In genomic region chr2:125731763-125732560, GRCm38 (mm10) we compare ENCODE assay signal across 8 mouse cellular contexts. TPM values are rescaled to one million over a fixed set of nuclear protein-coding genes. Genes with fewer than 3 reads are reported as not detected.
DNase-seq lines count a peak whose midpoint lies in the region; ATAC-seq lines count a peak whose summit lies in the region.

No protein-coding gene starts in this region.

- peak overlapping the region; percentile 87 for H3K27ac ChIP-seq in hindbrain, embryonic 11.5 days (ENCODE audit: low read depth, low read length)
- H3K27ac ChIP-seq in lung, embryonic 16.5 days (ENCODE audit: low read length) = peak overlapping the region; percentile 62

- 8% methylated on average over 35 of the region's 35 CpGs for WGBS in hindbrain, embryonic 11.5 days
- WGBS in lung, embryonic 16.5 days = 5% methylated on average over 35 of the region's 35 CpGs

- peak overlapping the region; percentile 52 for H3K4me2 ChIP-seq in hindbrain, embryonic 11.5 days (replicated peaks; ENCODE audit: low read depth, low read length)
- peak overlapping the region; percentile 88 for H3K4me2 ChIP-seq in lung, embryonic 16.5 days (ENCODE audit: low read depth, low read length)

- ATAC-seq in hindbrain, embryonic 11.5 days (ENCODE audit: low FRiP score) = peak; percentile 96
- ATAC-seq in lung, embryonic 16.5 days (ENCODE audit: low read depth) = peak; percentile 97

- no peaks in the 10 kb centered on the region for H3K36me3 ChIP-seq in hindbrain, embryonic 11.5 days (ENCODE audit: control insufficient read depth, insufficient read depth, low read length)
- no peaks in the 10 kb centered on the region for H3K36me3 ChIP-seq in lung, embryonic 16.5 days (ENCODE audit: control insufficient read depth, insufficient read depth, low read length)

- peak; percentile 89 for DNase-seq in NIH3T3 (ENCODE audit: low read depth)
- peak; percentile 94 for DNase-seq in cerebellum, adult 9-11 months
- DNase-seq in frontal cortex, adult 2 months (ENCODE audit: extremely low spot score in 1 of 2, low spot score in 1 of 2) = peak; percentile 82 to 97
- DNase-seq in hindbrain, embryonic 11.5 days (ENCODE audit: low spot score) = peak; percentile 99
- DNase-seq in layer of hippocampus, adult 9-11 months = peak; percentile 90
- peak; percentile 95 for DNase-seq in ovary, postnatal 10 days (ENCODE audit: low spot score)
- peak; percentile 88 for DNase-seq in thymus, postnatal 0 days (ENCODE audit: low spot score)

- H3K9me3 ChIP-seq in hindbrain, embryonic 11.5 days (ENCODE audit: control insufficient read depth, low read length) = no peaks in the 10 kb centered on the region
- H3K9me3 ChIP-seq in lung, embryonic 16.5 days (ENCODE audit: control insufficient read depth, low read length) = no peaks in the 10 kb centered on the region

- peak overlapping the region; percentile 88 for H3K9ac ChIP-seq in hindbrain, embryonic 11.5 days (ENCODE audit: low read depth, low read length)
- peak overlapping the region; percentile 88 for H3K9ac ChIP-seq in lung, embryonic 16.5 days (ENCODE audit: low read length)

- H3K4me3 ChIP-seq in hindbrain, embryonic 11.5 days (ENCODE audit: low read depth, low read length) = peak overlapping the region; percentile 39
- peak overlapping the region; percentile 58 for H3K4me3 ChIP-seq in lung, embryonic 16.5 days (ENCODE audit: low read length)

- 0 out of 2 replicates have a peak, but pooled peaks cover 2% of the 10 kb centered on the region for H3K4me1 ChIP-seq in hindbrain, embryonic 11.5 days (replicated peaks; ENCODE audit: control insufficient read depth, insufficient read depth, low read length)
- H3K4me1 ChIP-seq in lung, embryonic 16.5 days (replicated peaks; ENCODE audit: control insufficient read depth, insufficient read depth, low read length) = 0 out of 2 replicates have a peak, but pooled peaks cover 5% of the 10 kb centered on the region

- no peaks in the 10 kb centered on the region for H3K27me3 ChIP-seq in hindbrain, embryonic 11.5 days (ENCODE audit: control insufficient read depth, insufficient read depth, low read length)
- H3K27me3 ChIP-seq in lung, embryonic 16.5 days (ENCODE audit: control insufficient read depth, insufficient read depth, low read depth, low read length) = no peaks in the 10 kb centered on the region

RNA-seq across cellular contexts. Expression of gene Shc4, which starts 8.0 kb away (rescaled TPM):
- 4.8 and 5.0 TPM in 2 replicates for polyA plus RNA-seq in frontal cortex, adult 2 months (2012; rRNA removed)
- polyA plus RNA-seq in hindbrain, embryonic 11.5 days (2014; fragmentation: Nextera tagmentation; extraction: Ambion mirVana) = 1.8 and 2.6 TPM in 2 replicates
- polyA plus RNA-seq in lung, embryonic 16.5 days (2015; fragmentation: Nextera tagmentation; extraction: Ambion mirVana) = 1.2 TPM in 2 replicates
- polyA plus RNA-seq in thymus, postnatal 0 days (2015; fragmentation: Nextera tagmentation; extraction: Ambion mirVana) = 0.41 and 0.81 TPM in 2 replicates

RNA-seq across cellular contexts. Expression of gene Secisbp2l, which starts 50.7 kb away (rescaled TPM):
- 34.3 and 36.8 TPM in 2 replicates for polyA plus RNA-seq in frontal cortex, adult 2 months (2012; rRNA removed)
- polyA plus RNA-seq in hindbrain, embryonic 11.5 days (2014; fragmentation: Nextera tagmentation; extraction: Ambion mirVana) = 29.2 and 32.4 TPM in 2 replicates
- polyA plus RNA-seq in lung, embryonic 16.5 days (2015; fragmentation: Nextera tagmentation; extraction: Ambion mirVana) = 20.6 TPM in 2 replicates
- 14.8 and 16.9 TPM in 2 replicates for polyA plus RNA-seq in thymus, postnatal 0 days (2015; fragmentation: Nextera tagmentation; extraction: Ambion mirVana)

RNA-seq across cellular contexts. Expression of gene Eid1, which starts 59.1 kb away (rescaled TPM):
- 174 and 188 TPM in 2 replicates for polyA plus RNA-seq in frontal cortex, adult 2 months (2012; rRNA removed)
- polyA plus RNA-seq in hindbrain, embryonic 11.5 days (2014; fragmentation: Nextera tagmentation; extraction: Ambion mirVana) = 314 and 320 TPM in 2 replicates
- polyA plus RNA-seq in lung, embryonic 16.5 days (2015; fragmentation: Nextera tagmentation; extraction: Ambion mirVana) = 101 and 105 TPM in 2 replicates
- polyA plus RNA-seq in thymus, postnatal 0 days (2015; fragmentation: Nextera tagmentation; extraction: Ambion mirVana) = 89.0 and 97.5 TPM in 2 replicates

Comparison
In these comparisons a context has a peak if more than half of its experiments do, and no peak if none do; other contexts are left out.
1. Peak in every context shown above with its lines: DNase-seq, ATAC-seq, H3K4me3 ChIP-seq and H3K27ac ChIP-seq.